Mouse (Mus musculus) effector memory CD4-positive, alpha-beta T cell, adult 7 months (primary cell): ENCODE measurements around the gene Otop2. TPM values are rescaled to one million over a fixed set of nuclear protein-coding genes. Genes with fewer than 3 reads are reported as not detected.

Source experiments
- polyA plus RNA-seq: library from polyadenylated mRNA; unstranded; fragments of 100-300 nt; shearing (Covaris generic); gene quantifications from one replicate; pipeline ENCODE4 v1.2.1, GENCODE M21; 2017

Gene Otop2
- not detected for polyA plus RNA-seq

GRCm38 (mm10) chr11:115306863-115307262, at the start of gene Otop2:
Gene Otop2 (plus strand): TSS chr11:115307163.

GRCm38 (mm10) chr11:115267061-115267883, 39.7 kb upstream of the Otop2 start, which contains the start of gene Grin2c:
Gene Grin2c (minus strand): TSS chr11:115267243.

GRCm38 (mm10) chr11:115276780-115277603, 30.0 kb upstream of the Otop2 start, which contains the start of gene Fdxr:
Gene Fdxr (minus strand): TSS chr11:115277050.

GRCm38 (mm10) chr11:115297214-115297826, 9.6 kb upstream of the Otop2 start, which contains the start of gene Fads6:
Gene Fads6 (minus strand): TSS chr11:115297663.

GRCm38 (mm10) chr11:115321906-115322693, 15.1 kb downstream of the Otop2 start, which contains the start of gene Ush1g:
Gene Ush1g (minus strand): TSS chr11:115322041.

GRCm38 (mm10) chr11:115334531-115334930, 27.6 kb downstream of the Otop2 start, which contains the start of gene Otop3:
Gene Otop3 (plus strand): TSS chr11:115334731.

GRCm38 (mm10) chr11:115367395-115367944, 60.5 kb downstream of the Otop2 start, which contains the start of gene Hid1:
Gene Hid1 (minus strand): TSS chr11:115367756.

Other genes with a start within 250 kb of the Otop2 start
- gene Cd300e, start 245.0 kb upstream of the Otop2 start, polyA plus RNA-seq = not detected
- gene Rab37, start 215.7 kb upstream of the Otop2 start, polyA plus RNA-seq = 64.9 TPM
- not detected for gene Cd300lf, start 173.2 kb upstream of the Otop2 start, polyA plus RNA-seq
- gene Slc9a3r1, start 143.8 kb upstream of the Otop2 start, polyA plus RNA-seq = 214 TPM
- 16.7 TPM for gene Tmem104, start 119.7 kb upstream of the Otop2 start, polyA plus RNA-seq
- gene Nat9, start 119.3 kb upstream of the Otop2 start, polyA plus RNA-seq = 9.5 TPM
- gene Grin2c, start 39.9 kb upstream of the Otop2 start, polyA plus RNA-seq = not detected
- 17.1 TPM for gene Fdxr, start 30.1 kb upstream of the Otop2 start, polyA plus RNA-seq
- gene Fads6, start 9.5 kb upstream of the Otop2 start, polyA plus RNA-seq = 0.17 TPM
- not detected for gene Ush1g, start 14.9 kb downstream of the Otop2 start, polyA plus RNA-seq
- gene Otop3, start 27.6 kb downstream of the Otop2 start, polyA plus RNA-seq = 0.32 TPM
- 47.3 TPM for gene Hid1, start 60.6 kb downstream of the Otop2 start, polyA plus RNA-seq
- gene Cdr2l, start 74.8 kb downstream of the Otop2 start, polyA plus RNA-seq = 0.34 TPM
- 82.4 TPM for gene Mrpl58, start 96.6 kb downstream of the Otop2 start, polyA plus RNA-seq
- 600 TPM for gene Atp5h, start 112.8 kb downstream of the Otop2 start, polyA plus RNA-seq
- gene Kctd2, start 113.0 kb downstream of the Otop2 start, polyA plus RNA-seq = 81.7 TPM
- 0.45 TPM for gene Trim80, start 133.4 kb downstream of the Otop2 start, polyA plus RNA-seq
- 1.3 TPM for gene Slc16a5, start 155.3 kb downstream of the Otop2 start, polyA plus RNA-seq
- gene Armc7, start 168.5 kb downstream of the Otop2 start, polyA plus RNA-seq = 45.1 TPM
- 208 TPM for gene Nt5c, start 184.7 kb downstream of the Otop2 start, polyA plus RNA-seq
- 368 TPM for gene Jpt1, start 207.2 kb downstream of the Otop2 start, polyA plus RNA-seq
- gene Sumo2, start 229.1 kb downstream of the Otop2 start, polyA plus RNA-seq = 690 TPM